Mouse (Mus musculus) adrenal gland, postnatal 10 days (tissue): ENCODE results near the gene Dntt. TPM values are rescaled to one million over a fixed set of nuclear protein-coding genes. Genes with fewer than 3 reads are reported as not detected.
A peak's percentile ranks its signal among the peaks of the same experiment; 100 is the strongest.

Source experiments
- DNase-seq: peaks from one replicate; pipeline ENCODE4 v3.0.0; 2021; ENCODE audit warnings: mixed read lengths
- total RNA-seq, 2 experiments: library from RNA; stranded (reverse); gene quantifications; 2 replicates each; pipeline ENCODE4 v1.2.3; 2021

Dntt gene
- total RNA-seq, 2 experiments from 2014 or later, result 0.21 TPM; not detected in 1

GRCm38 (mm10) chr19:41071500-41071899 is 42.4 kb downstream of the Dntt start:
- DNase-seq, result peak; percentile 91

GRCm38 (mm10) chr19:41073746-41074455 is 44.8 kb downstream of the Dntt start:
- no peak for DNase-seq

GRCm38 (mm10) chr19:41076906-41077305 is 47.8 kb downstream of the Dntt start, which contains the start of gene Opalin:
Gene Opalin, minus strand, starts transcription at chr19:41077113.
- no peak for DNase-seq

GRCm38 (mm10) chr19:41081589-41081988 is 52.5 kb downstream of the Dntt start:
- DNase-seq, result no peak

GRCm38 (mm10) chr19:41083646-41084045 is 54.6 kb downstream of the Dntt start:
- no peak for DNase-seq

- DNase-seq, result no peak
These were observed 57.2 kb downstream of the Dntt start for GRCm38 (mm10) chr19:41086289-41086688.

- peak; percentile 79 for DNase-seq
These were observed 57.6 kb downstream of the Dntt start for GRCm38 (mm10) chr19:41086700-41087099.

GRCm38 (mm10) chr19:41087901-41088300 is 58.8 kb downstream of the Dntt start:
- no peak for DNase-seq

- no peak for DNase-seq
These were observed 59.4 kb downstream of the Dntt start for GRCm38 (mm10) chr19:41088491-41088890.

GRCm38 (mm10) chr19:41089833-41090232 is 60.8 kb downstream of the Dntt start:
- peak; percentile 72 for DNase-seq

- no peak for DNase-seq
These were observed 62.8 kb downstream of the Dntt start for GRCm38 (mm10) chr19:41091901-41092300.

- no peak for DNase-seq
These were observed 68.0 kb downstream of the Dntt start for GRCm38 (mm10) chr19:41097038-41097437.

- no peak for DNase-seq
These were observed 71.8 kb downstream of the Dntt start for GRCm38 (mm10) chr19:41100863-41101262.

- peak; percentile 80 for DNase-seq
These were observed 72.3 kb downstream of the Dntt start for GRCm38 (mm10) chr19:41101390-41101789.

- DNase-seq, result peak; percentile 32
These were observed 75.8 kb downstream of the Dntt start for GRCm38 (mm10) chr19:41104922-41105321.

GRCm38 (mm10) chr19:41107530-41107929 is 78.5 kb downstream of the Dntt start:
- no peak for DNase-seq

- DNase-seq, result no peak
These were observed 79.6 kb downstream of the Dntt start for GRCm38 (mm10) chr19:41108666-41109065.

Other genes starting within 250 kb of the Dntt start
- gene Ccnj, start 198.0 kb upstream of the Dntt start, total RNA-seq, result 1 to 10 TPM; 6.4 to 8.2 TPM
- 10 to 100 TPM; 12.0 to 15.2 TPM for gene Zfp518a, start 134.6 kb upstream of the Dntt start, total RNA-seq
- 1 to 10 TPM; 1.5 to 1.8 TPM for gene Blnk, start 34.7 kb upstream of the Dntt start, total RNA-seq
- not detected for gene Opalin, start 47.8 kb downstream of the Dntt start, total RNA-seq
- under 1 TPM; 0.27 to 0.94 TPM for gene Tll2, start 177.6 kb downstream of the Dntt start, total RNA-seq
- gene Tm9sf3, start 234.7 kb downstream of the Dntt start, total RNA-seq, result 100 to 1,000 TPM; 143 to 149 TPM